ENCODE assay signal across 11 mouse cellular contexts in the genomic region with DNA sequence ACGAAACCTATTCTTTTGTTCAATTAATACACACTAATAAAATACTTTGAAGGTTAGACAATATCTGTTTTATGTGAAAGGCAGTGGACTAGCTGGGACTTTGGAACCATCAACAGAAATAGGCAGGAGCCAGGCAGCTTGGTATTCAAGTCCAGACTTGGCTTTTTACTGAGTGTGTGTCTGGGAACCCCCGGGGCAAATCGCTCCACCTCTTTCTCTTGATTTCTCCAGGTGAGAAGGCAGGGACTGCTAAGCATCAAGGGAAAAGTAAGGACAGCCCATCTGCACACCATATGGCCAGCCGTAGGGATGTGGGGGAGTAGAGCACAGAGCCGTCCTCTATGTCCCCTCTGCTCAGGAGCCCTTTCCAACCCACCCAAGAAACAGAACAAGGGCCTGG.
DNase-seq lines count a peak whose midpoint lies in the region; ATAC-seq lines count a peak whose summit lies in the region.
"Had no signal": no experiment of that assay in that cellular context is flagged by ENCODE, and none has a peak within 500 bp of the region (broad histone marks: within the 10 kb centered on the region; RNA-seq: fewer than 3 reads in every experiment).

No protein-coding gene starts in this region.

- H3K27me3 ChIP-seq in hindbrain, embryonic 16.5 days (replicated peaks; ENCODE audit: control insufficient read depth, insufficient read depth, low read length), result no peaks in the 10 kb centered on the region

- peaks cover 10% of the 10 kb centered on the region for H3K4me1 ChIP-seq in hindbrain, embryonic 16.5 days (ENCODE audit: control insufficient read depth, insufficient read depth, low read depth, low read length)

- H3K4me3 ChIP-seq in hindbrain, embryonic 16.5 days (ENCODE audit: low read length), result no peak overlapping the region

- no peak overlapping the region for H3K9ac ChIP-seq in hindbrain, embryonic 16.5 days (ENCODE audit: low read depth, low read length)

- no peaks in the 10 kb centered on the region for H3K9me3 ChIP-seq in hindbrain, embryonic 16.5 days (ENCODE audit: control insufficient read depth, low read length)

- H3K27ac ChIP-seq in hindbrain, embryonic 16.5 days (ENCODE audit: low read depth, low read length), result peak overlapping the region; percentile 39; the same call in 1 of the 2 replicates

- ATAC-seq in hindbrain, embryonic 16.5 days, result no peak
- ATAC-seq: activated CD4-positive, CD25-positive, alpha-beta regulatory T cell, adult 4 months had no signal

- no peaks in the 10 kb centered on the region for H3K36me3 ChIP-seq in hindbrain, embryonic 16.5 days (ENCODE audit: control insufficient read depth, insufficient read depth, low read length)

- WGBS in hindbrain, embryonic 16.5 days, result 70% methylated on average over 5 of the region's 5 CpGs

- no peak overlapping the region for H3K4me2 ChIP-seq in hindbrain, embryonic 16.5 days (ENCODE audit: low read length)

- peak; percentile 33 for DNase-seq in cerebellum, adult 9-10 months
- DNase-seq in cerebellum, postnatal 4 days (ENCODE audit: low spot score in 2 of 2), result no peak
- peak; percentile 24 to 40 for DNase-seq in kidney, postnatal 36 days
- no peak for DNase-seq in kidney, adult 9 months
- peak; percentile 53 for DNase-seq in ES-CJ7 (ENCODE audit: low read depth, low spot score)
- no peak for DNase-seq in thymus, postnatal 25 days
- DNase-seq in layer of hippocampus, adult 11-12 months (ENCODE audit: low spot score), result no peak
- DNase-seq: layer of hippocampus, adult 9-11 months; spleen, adult 18-20 months had no signal

Comparison
In these comparisons a context has a peak if more than half of its experiments do, and no peak if none do; other contexts are left out.
1. DNase-seq: peak in cerebellum, adult 9-10 months (single experiment), kidney, postnatal 36 days (2 of 2) and ES-CJ7 (single experiment); none in cerebellum, postnatal 4 days (0 of 2), kidney, adult 9 months (single experiment), thymus, postnatal 25 days (single experiment) and layer of hippocampus, adult 11-12 months (single experiment).